Mouse (Mus musculus): ENCODE measurements around the gene Iqcc.

Gene Iqcc

GRCm38 (mm10) chr4:129577688-129578087, 41.2 kb downstream of the Iqcc start:
- no peak for DNase-seq (ENCODE audit: low read depth, low spot score)
- Histone ChIP-seq H3K36me3 (ENCODE audit: control insufficient read depth, insufficient read depth, low read length, poor library complexity, severe bottlenecking) (no peaks in the 10 kb centered on the region), H3K27me3 (ENCODE audit: control insufficient read depth, insufficient read depth, low read length, poor library complexity, severe bottlenecking) (no peaks in the 10 kb centered on the region)

DNA sequence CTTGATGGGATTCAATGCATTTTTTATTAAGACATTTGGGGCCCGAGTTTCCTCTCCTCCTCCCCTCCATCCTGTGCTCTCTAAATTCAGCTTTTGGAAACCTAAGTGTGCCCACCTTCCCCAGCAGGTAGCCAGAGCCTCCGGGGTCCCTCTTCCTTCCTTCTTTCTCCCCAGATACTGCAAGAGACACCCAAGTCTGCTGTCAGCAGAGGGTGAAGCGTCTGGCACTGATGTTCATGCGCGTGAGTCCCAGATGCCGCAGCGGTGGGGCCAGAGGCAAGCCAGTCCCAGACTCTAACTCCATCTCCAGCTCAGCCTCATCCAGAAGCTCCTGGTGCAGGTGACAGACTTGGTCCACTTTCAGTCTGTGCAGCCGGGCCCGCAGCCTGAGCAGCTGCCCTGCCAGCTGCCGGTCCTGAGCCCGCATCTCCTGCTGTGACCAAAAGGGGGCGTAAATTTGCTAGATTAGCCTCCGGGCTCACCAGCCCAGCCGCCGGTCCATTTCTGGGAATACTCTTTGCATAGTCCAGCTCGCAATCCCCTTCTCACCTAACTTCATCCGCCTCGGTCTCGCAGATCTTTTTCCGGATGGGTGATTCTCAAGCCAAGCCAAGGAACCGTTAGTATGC, 41.9 kb downstream of the Iqcc start:
- no peaks in the 10 kb centered on the region for H3K36me3 ChIP-seq (ENCODE audit: control insufficient read depth, insufficient read depth, low read length, poor library complexity, severe bottlenecking)
- peak; percentile 80 for DNase-seq (ENCODE audit: low read depth, low spot score)
- H3K27me3 ChIP-seq (ENCODE audit: control insufficient read depth, insufficient read depth, low read length, poor library complexity, severe bottlenecking), result no peaks in the 10 kb centered on the region

DNA sequence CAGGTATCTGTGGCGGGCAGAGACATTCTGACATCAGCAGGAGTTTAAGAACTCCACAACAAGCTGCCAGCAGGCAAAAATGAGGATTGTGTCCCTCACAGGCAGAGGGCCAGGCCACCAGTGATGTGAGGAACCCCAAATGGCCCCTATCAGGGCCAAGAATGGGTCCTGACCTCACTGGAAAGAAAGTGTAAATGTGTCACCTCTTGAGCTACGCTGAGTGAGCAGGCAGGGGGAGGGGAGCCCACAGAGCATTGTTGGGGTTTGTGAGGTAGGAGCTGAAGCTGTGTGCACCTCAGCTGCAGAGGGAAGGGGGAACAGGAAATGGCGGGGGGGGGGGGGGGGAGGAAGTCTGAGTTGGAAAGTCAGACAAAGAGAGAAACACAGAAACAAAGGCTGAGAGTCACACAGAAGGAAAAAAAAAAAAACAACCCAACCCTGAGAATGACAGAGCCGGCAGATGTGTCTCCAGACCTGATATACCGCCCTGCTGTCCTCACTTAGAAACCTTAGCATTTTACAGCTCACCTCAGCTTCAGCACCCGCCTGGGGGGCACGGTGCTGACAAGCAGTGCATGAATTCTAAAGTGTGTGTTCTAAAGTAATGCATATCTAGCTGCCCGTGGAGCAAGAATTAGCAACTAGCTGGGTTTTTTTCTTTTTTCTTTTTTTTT, 43.6 kb downstream of the Iqcc start:
- Histone ChIP-seq H3K36me3 (ENCODE audit: control insufficient read depth, insufficient read depth, low read length, poor library complexity, severe bottlenecking) (no peaks in the 10 kb centered on the region), H3K27me3 (ENCODE audit: control insufficient read depth, insufficient read depth, low read length, poor library complexity, severe bottlenecking) (no peaks in the 10 kb centered on the region)
- peak; percentile 97 for DNase-seq (ENCODE audit: low read depth, low spot score)

DNA sequence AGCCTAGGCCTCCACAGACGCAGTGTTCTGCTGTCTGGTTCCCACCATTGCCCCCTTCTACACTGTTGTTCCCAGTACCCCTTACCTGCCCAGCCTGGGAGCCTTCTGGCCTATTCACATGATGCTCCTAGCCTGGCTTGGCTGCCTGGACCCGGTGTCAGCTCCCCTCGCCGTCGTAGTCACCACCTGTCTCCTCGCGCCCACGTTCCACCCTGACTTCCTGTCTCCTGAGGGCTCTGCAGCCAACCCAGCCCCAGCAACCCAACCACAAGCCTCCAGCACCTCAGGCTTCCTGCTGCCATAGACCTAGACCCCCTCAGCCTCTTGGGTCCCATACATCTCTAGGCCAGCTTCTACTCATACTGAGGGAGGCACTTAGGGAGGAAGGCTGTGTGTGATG, 45.5 kb downstream of the Iqcc start, which contains the start of gene Lck:
Gene Lck (minus strand): TSS at position 212 of the 400 bp plus-strand sequence.
- no peaks in the 10 kb centered on the region for H3K36me3 ChIP-seq (ENCODE audit: control insufficient read depth, insufficient read depth, low read length, poor library complexity, severe bottlenecking)
- peak; percentile 68 for DNase-seq (ENCODE audit: low read depth, low spot score)
- H3K27me3 ChIP-seq (ENCODE audit: control insufficient read depth, insufficient read depth, low read length, poor library complexity, severe bottlenecking), result no peaks in the 10 kb centered on the region

DNA sequence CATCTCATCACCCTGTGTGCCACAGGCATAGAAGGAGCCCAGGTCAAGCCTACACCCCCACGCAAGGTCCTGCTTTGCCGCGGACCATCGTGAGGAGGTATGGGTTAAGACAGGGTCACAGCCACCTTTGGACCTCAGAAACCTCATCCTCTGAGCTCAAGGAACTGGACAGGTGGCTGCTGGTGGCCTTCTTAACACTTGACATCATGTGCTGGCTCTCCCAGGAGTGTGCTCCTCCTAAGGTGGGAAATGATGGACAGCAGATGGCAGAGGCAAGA, 45.9 kb downstream of the Iqcc start:
- DNase-seq (ENCODE audit: low read depth, low spot score), result no peak
- no peaks in the 10 kb centered on the region for H3K27me3 ChIP-seq (ENCODE audit: control insufficient read depth, insufficient read depth, low read length, poor library complexity, severe bottlenecking)
- H3K36me3 ChIP-seq (ENCODE audit: control insufficient read depth, insufficient read depth, low read length, poor library complexity, severe bottlenecking), result no peaks in the 10 kb centered on the region

DNA sequence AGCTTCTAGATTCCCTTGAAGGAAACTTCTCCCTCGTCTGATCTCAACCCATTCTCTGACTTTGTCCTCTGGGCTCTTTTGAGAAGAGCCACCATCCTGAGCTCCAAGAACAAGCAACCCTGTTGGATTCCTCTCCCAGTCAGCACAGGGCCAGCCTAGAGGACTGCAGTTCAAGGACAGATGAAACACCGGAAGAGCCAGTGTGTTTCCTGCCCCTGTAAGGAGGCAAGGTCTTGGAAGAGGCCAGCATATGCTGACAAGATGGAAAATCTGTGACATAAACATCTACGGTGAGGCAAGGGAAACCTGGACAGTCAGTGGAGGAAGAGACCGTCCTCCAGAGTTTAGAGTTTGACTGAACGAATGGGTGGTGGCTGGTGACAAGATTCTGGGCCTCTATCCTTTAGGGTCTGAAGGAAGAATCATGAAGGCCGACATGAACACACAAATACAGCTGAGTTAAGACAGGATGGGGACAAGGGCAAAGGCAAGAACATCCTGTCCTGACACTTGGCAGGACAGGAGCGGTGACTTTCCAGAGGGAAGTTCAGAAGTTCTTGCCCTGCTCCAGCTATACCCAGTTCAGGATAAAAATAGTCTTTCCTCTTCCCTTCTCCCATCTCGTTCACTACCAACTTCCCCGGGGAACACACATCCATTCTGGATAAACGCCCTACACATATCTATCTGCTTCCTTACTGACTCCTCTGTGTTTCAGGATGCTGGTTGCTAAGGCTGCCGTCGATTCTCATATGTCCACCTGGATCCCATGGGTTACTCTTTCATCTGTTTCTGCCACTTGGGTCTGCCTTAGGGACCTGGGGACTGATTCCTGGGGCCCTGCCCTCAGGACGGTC, 46.4 kb downstream of the Iqcc start:
- Histone ChIP-seq H3K36me3 (ENCODE audit: control insufficient read depth, insufficient read depth, low read length, poor library complexity, severe bottlenecking) (no peaks in the 10 kb centered on the region), H3K27me3 (ENCODE audit: control insufficient read depth, insufficient read depth, low read length, poor library complexity, severe bottlenecking) (no peaks in the 10 kb centered on the region)
- DNase-seq (ENCODE audit: low read depth, low spot score), result no peak

DNA sequence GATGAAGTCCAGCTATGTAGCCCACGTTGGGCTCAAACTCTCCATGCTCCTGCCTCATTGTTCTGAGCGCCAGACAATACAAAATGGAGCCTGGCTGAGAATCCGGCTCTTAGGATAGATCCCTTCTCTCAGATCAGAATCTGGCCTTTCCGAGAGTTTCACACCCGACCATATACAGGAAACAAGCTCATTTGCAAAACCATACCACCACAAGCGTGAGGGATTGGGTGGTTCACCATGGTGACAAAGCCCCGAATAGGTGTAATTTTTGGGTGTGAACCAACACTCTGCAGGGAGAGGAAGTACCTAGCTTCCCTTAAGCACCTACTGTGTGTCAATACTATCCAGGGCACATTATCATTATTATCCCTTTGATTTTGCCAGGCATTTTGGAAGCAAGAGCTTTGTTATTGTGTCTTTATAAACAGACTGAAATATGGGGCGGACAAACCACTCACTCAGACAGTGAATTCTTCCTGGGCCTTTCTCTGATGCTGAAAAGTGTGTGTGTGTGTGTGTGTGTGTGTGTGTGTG, 47.3 kb downstream of the Iqcc start:
- H3K36me3 ChIP-seq (ENCODE audit: control insufficient read depth, insufficient read depth, low read length, poor library complexity, severe bottlenecking), result no peaks in the 10 kb centered on the region
- no peak for DNase-seq (ENCODE audit: low read depth, low spot score)
- H3K27me3 ChIP-seq (ENCODE audit: control insufficient read depth, insufficient read depth, low read length, poor library complexity, severe bottlenecking), result no peaks in the 10 kb centered on the region

GRCm38 (mm10) chr4:129570028-129570427, 48.9 kb downstream of the Iqcc start:
- no peaks in the 10 kb centered on the region for H3K27me3 ChIP-seq (ENCODE audit: control insufficient read depth, insufficient read depth, low read length, poor library complexity, severe bottlenecking)
- no peaks in the 10 kb centered on the region for H3K36me3 ChIP-seq (ENCODE audit: control insufficient read depth, insufficient read depth, low read length, poor library complexity, severe bottlenecking)
- peak; percentile 66 for DNase-seq (ENCODE audit: low read depth, low spot score)

GRCm38 (mm10) chr4:129568366-129568765, 50.5 kb downstream of the Iqcc start:
- no peaks in the 10 kb centered on the region for H3K27me3 ChIP-seq (ENCODE audit: control insufficient read depth, insufficient read depth, low read length, poor library complexity, severe bottlenecking)
- DNase-seq (ENCODE audit: low read depth, low spot score), result no peak
- H3K36me3 ChIP-seq (ENCODE audit: control insufficient read depth, insufficient read depth, low read length, poor library complexity, severe bottlenecking), result no peaks in the 10 kb centered on the region

DNA sequence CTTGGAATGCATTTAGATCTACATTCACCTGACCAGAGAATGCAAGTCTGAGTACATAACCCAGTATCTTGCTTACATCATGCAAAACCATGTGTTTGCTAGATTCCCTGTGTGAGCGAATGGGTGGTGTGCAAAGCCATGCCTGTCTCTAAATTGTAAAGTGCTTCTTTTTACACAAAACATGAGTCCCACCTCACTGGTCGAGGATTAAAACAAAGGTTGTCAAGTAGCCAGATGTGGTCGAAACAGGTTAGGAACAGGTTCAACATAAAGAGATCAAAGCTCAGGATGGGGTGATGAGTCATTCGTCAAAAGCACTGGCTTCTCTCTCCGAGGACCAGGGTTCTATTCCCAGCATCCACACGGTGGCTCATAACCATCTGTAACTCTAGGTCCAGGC, 53.8 kb downstream of the Iqcc start:
- H3K27me3 ChIP-seq (ENCODE audit: control insufficient read depth, insufficient read depth, low read length, poor library complexity, severe bottlenecking), result no peaks in the 10 kb centered on the region
- DNase-seq (ENCODE audit: low read depth, low spot score), result no peak
- no peaks in the 10 kb centered on the region for H3K36me3 ChIP-seq (ENCODE audit: control insufficient read depth, insufficient read depth, low read length, poor library complexity, severe bottlenecking)
